Mouse (Mus musculus) spleen, adult 2 months (tissue): ENCODE results near the gene Rad23a. TPM values are rescaled to one million over a fixed set of nuclear protein-coding genes. Genes with fewer than 3 reads are reported as not detected.

Experiments
- DNase-seq, 2 experiments: peaks; one replicate each; pipeline versions ENCODE4 v3.0.0 to v3.0.0-alpha.2; 2012 to 2021; ENCODE audit warnings: low spot score in 2 of 2, low read depth in 1 of 2
- H3K27ac ChIP-seq: fragments of 200-500 bp; 2 replicates; pipeline ENCODE4 v1.5.1; 2012; ENCODE audit warnings: low read length, inconsistent platforms; ENCODE audit not compliant: insufficient read depth
- H3K27me3 ChIP-seq: fragments of 200-500 bp; 2 replicates; pipeline ENCODE4 v1.6.1; 2012; ENCODE audit warnings: mild to moderate bottlenecking, moderate library complexity, low read length, inconsistent platforms; ENCODE audit not compliant: control insufficient read depth, insufficient read depth
- H3K36me3 ChIP-seq: fragments of 200-500 bp; 2 replicates; pipeline ENCODE4 v1.6.1; 2012; ENCODE audit warnings: mild to moderate bottlenecking, low read length, inconsistent platforms; ENCODE audit not compliant: control insufficient read depth, insufficient read depth
- H3K4me1 ChIP-seq: fragments of 200-500 bp; 2 replicates; pipeline ENCODE4 v1.6.1; 2011; ENCODE audit warnings: inconsistent platforms; ENCODE audit not compliant: control insufficient read depth, insufficient read depth, insufficient read length
- H3K4me3 ChIP-seq: fragments of 200-500 bp; 2 replicates; pipeline ENCODE4 v1.5.1; 2011; ENCODE audit warnings: mild to moderate bottlenecking, inconsistent platforms; ENCODE audit not compliant: insufficient read depth, insufficient read length; ENCODE audit errors: extremely low read depth
- CTCF ChIP-seq: fragments of 200-500 bp; IDR thresholded peaks from 2 replicates; pipeline ENCODE4 v1.5.1; 2011; ENCODE audit warnings: mild to moderate bottlenecking, inconsistent platforms; ENCODE audit not compliant: insufficient read depth, insufficient read length, insufficient replicate concordance; ENCODE audit errors: extremely low read depth
- POLR2A ChIP-seq: fragments of 200-500 bp; IDR thresholded peaks from 2 replicates; pipeline ENCODE4 v1.6.1; 2011; ENCODE audit warnings: low read depth, low read length, inconsistent platforms
- WGBS: fragments of 180-500 bp; shearing (Covaris S2); methylation state at CpG from one replicate; pipeline ENCODE4 v1.1.7; 2018; 5-methylcytosine and 5-hydroxymethylcytosine counted together
- polyA plus RNA-seq: library from polyadenylated mRNA; depleted of rRNA; stranded (reverse); fragments of >200 nt; gene quantifications from 2 replicates; pipeline ENCODE4 v1.2.3, GENCODE M21; 2012; rRNA removed

The Rad23a gene
- polyA plus RNA-seq: 125 and 162 TPM in 2 replicates

GRCm38 (mm10) chr8:84840248-84840999, at the start of gene Rad23a:
TSS of gene Rad23a (minus strand) at chr8:84840665.
- DNase-seq: peak; percentile 88 to 94
- TF ChIP-seq POLR2A: peak; percentile 75
- no peak for TF ChIP-seq CTCF
- no peaks in the 10 kb centered on the region for H3K4me1 ChIP-seq
- no peaks in the 10 kb centered on the region for H3K27me3 ChIP-seq
- WGBS: under 1% methylated on average over 54 of the region's 55 CpGs
- peak within 1 kb of the TSS; percentile 80 for H3K4me3 ChIP-seq
- peaks cover 54% of the 10 kb centered on the region for H3K36me3 ChIP-seq
- peak within 1 kb of the TSS; percentile 63; the same call in 1 of the 2 replicates for H3K27ac ChIP-seq

- Histone ChIP-seq H3K27me3 (no peaks in the 10 kb centered on the region), H3K4me1 (no peaks in the 10 kb centered on the region), H3K27ac (no peak overlapping the region), H3K36me3 (0 out of 2 replicates have a peak, but pooled peaks cover 3% of the 10 kb centered on the region), H3K4me3 (no peak overlapping the region)
- DNase-seq: no peak
- 83% methylated on average over 1 of the region's 1 CpGs for WGBS
- TF ChIP-seq CTCF (no peak), POLR2A (no peak)
Measured at GRCm38 (mm10) chr8:84889141-84889540, 48.7 kb upstream of the Rad23a start.

- no peak for TF ChIP-seq POLR2A
- H3K4me1 ChIP-seq: no peaks in the 10 kb centered on the region
- no peak overlapping the region for H3K4me3 ChIP-seq
- H3K36me3 ChIP-seq: 0 out of 2 replicates have a peak, but pooled peaks cover 3% of the 10 kb centered on the region
- 92% methylated on average over 3 of the region's 3 CpGs for WGBS
- no peak overlapping the region for H3K27ac ChIP-seq
- no peaks in the 10 kb centered on the region for H3K27me3 ChIP-seq
- DNase-seq: no peak
Measured at GRCm38 (mm10) chr8:84888280-84888679, 47.8 kb upstream of the Rad23a start.

GRCm38 (mm10) chr8:84884728-84885127, 44.3 kb upstream of the Rad23a start:
- Histone ChIP-seq H3K27me3 (no peaks in the 10 kb centered on the region), H3K36me3 (0 out of 2 replicates have a peak, but pooled peaks cover 3% of the 10 kb centered on the region), H3K4me3 (no peak overlapping the region), H3K27ac (no peak overlapping the region), H3K4me1 (no peaks in the 10 kb centered on the region)
- 87% methylated on average over 4 of the region's 4 CpGs for WGBS
- no peak for DNase-seq
- TF ChIP-seq CTCF: no peak
- no peak for TF ChIP-seq POLR2A

GRCm38 (mm10) chr8:84878915-84879314, 38.5 kb upstream of the Rad23a start:
- DNase-seq: no peak
- no peak for TF ChIP-seq POLR2A
- no peak for TF ChIP-seq CTCF
- whole genome bisulfite sequencing: 86% methylated on average over 1 of the region's 1 CpGs
- H3K4me3 ChIP-seq: no peak overlapping the region
- no peaks in the 10 kb centered on the region for H3K27me3 ChIP-seq
- no peaks in the 10 kb centered on the region for H3K4me1 ChIP-seq
- H3K36me3 ChIP-seq: no peaks in the 10 kb centered on the region
- H3K27ac ChIP-seq: no peak overlapping the region

- H3K27me3 ChIP-seq: no peaks in the 10 kb centered on the region
- peaks cover 5% of the 10 kb centered on the region for H3K4me1 ChIP-seq
- no peak overlapping the region for H3K4me3 ChIP-seq
- no peak overlapping the region for H3K27ac ChIP-seq
- TF ChIP-seq POLR2A (no peak), CTCF (no peak)
- H3K36me3 ChIP-seq: no peaks in the 10 kb centered on the region
- DNase-seq: no peak
- 91% methylated on average over 3 of the region's 3 CpGs for WGBS
Measured at GRCm38 (mm10) chr8:84877297-84878035, 37.0 kb upstream of the Rad23a start.
